Mouse (Mus musculus): ENCODE data around the gene Cyp2s1.

The Cyp2s1 gene

DNA sequence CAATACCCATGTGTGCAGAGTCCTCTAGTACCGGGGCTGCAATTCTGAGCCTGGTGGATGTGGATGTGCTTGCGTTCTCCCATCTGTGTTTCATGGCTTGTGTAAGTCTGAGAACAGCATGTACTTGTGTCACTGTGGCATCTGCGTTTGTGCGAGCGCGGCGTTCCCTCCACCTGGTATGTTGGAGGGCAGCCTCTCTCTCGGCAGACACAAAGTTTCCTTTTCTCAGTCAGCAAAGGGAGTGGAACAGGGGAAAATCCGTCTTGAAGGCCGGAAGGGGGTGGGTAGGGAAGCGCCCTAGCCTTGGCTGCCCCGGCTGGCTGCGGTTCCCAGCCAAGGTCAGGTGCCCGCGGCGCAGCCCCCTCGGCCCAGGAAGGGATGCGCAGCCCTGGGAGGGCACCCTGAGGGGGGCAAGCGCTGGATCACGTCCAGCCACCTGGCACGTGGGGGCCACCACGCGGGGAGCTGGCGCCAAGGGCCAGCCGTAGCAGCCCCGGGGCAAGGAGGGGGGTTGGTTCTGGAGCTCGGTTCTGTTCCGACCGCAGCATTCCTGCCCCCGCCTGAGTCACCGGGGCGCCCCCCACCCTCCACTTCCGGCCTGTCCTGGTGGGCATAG, 35.3 kb downstream of the Cyp2s1 start:
- DNase-seq: no peak

DNA sequence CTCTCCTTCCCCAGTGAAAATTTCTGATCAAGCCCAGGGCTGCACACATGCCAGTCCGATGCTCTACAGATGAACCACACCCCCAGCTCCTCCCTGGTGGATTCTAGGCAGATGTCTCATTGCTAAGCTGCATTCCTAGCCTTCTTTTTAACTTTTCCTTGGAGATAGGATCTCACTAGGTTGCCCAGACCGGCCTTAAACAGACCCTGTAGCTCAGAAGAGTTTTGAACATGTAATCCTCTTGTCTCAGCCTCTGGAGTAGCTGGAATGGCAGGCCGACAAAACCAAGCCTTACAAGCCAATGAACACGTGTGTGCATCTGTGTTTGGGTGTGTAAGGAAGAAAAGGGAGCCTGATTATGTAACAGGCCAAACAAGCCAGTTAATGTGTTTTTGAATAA, 36.0 kb downstream of the Cyp2s1 start:
- no peak for DNase-seq

DNA sequence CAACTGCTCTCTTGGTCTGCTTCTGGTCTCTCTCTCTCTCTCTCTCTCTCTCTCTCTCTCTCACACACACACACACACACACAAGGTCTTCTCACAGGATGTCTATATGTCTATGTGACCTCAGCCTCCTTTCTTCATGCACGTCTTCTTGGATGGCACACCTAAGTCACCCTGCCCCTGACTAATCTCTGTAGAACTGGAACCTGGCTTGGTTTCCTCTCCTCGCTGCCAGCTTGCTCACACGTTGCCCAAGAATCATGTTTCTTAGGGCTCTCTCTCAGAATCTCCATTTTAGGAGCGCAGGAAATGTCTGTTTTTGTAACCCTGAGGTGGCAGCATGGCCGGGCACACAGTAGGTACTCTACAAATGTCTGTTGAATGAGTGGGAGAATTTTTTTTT, 36.7 kb downstream of the Cyp2s1 start:
- DNase-seq: no peak

DNA sequence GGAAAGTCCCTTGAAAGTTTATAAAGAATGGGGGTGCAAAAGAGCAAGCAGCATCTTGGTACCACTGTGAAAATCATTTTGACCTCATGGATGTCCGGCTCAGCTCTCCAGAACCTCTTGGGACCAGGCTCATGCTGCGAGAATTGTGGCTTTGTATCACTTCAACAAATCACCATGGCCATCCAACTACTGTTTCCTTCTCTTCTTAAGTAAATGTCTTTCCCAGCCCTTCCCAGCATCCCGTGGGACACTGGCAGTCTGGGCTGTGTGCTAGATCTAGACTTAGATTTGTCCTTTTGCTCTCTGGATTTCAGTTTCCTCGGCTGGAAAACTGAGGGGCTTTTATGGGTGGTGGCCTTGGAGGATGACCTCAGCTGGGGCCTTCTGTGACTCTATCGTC, 48.5 kb downstream of the Cyp2s1 start:
- DNase-seq: no peak

DNA sequence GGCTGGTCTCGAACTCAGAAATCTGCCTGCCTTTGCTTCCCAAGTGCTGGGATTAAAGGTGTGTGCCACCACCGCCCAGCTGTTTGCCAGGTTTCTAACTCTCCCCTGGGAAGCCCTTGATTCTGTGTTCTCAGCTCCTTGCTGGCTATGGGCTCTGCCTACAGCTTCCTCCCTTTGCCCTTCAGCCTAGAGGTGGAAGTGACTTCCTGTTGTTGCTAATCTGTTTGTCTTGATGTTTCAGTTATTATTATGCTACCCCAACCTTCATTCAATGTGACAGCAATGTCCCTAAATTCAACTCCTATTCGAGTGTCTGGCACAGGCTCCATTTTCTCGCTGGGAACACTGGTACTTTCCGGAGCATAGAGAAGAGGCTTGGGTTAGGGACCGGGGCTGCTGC, 50.6 kb downstream of the Cyp2s1 start:
- DNase-seq: no peak

DNA sequence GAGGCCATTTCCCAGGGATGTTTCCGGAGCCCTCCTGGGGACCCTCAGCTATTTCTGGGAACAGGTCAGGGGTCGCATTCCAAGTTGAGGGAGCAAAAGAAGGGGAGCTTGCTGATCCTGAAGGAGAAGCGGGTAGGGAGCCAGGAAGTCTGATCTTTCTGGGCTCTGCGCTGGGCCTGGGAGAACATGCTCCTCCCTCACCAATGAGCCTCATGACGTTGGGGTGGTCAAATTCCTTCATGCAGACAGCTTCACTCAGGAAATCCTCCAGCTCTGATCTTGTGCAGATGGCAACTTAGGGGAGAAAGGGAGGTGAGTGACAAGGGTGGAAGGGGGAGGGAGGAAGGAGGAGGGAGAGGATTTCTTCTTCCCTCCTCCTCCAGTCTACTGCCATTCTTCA, 52.5 kb downstream of the Cyp2s1 start:
- DNase-seq: peak in 1 of 2 experiments; percentile 26

DNA sequence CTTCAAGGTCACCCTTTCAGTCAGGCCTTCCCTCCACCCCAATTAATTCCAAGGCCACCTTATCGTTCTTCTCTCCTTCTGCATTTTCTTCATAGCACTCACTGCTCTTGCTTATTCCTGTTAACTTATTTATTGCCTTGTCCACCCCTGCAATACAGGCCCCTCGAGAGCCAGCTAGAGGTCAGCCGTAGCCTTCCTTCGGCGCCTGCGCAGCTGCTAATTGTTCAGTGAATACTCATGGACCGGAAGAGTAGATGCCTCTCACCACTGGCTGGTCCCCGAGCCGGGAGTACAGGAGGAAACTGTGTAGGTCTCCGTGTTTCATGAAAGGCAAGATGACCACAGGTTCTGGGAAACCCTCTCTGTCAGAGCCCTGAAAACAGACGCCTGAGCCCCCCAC, 53.0 kb downstream of the Cyp2s1 start:
- DNase-seq: no peak

DNA sequence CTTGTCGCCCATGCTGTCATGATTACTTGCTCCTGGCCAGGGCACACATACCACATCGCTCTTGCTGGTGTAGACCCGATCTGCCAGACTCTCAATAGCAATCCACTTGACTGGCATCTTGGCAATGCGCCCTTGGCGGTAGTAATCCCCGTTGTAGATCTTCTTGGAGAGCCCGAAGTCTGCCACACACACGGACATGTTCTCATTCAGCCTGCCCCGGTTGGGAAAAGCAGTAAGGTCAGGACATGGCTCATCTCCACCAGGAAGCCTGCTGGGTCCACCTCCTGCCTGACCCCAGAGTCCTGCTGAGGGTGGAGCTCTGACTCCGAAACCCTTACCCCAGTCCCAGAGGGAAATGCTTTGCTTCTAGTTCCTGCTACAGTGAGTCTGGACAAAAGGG, 55.4 kb downstream of the Cyp2s1 start:
- no peak for DNase-seq

DNA sequence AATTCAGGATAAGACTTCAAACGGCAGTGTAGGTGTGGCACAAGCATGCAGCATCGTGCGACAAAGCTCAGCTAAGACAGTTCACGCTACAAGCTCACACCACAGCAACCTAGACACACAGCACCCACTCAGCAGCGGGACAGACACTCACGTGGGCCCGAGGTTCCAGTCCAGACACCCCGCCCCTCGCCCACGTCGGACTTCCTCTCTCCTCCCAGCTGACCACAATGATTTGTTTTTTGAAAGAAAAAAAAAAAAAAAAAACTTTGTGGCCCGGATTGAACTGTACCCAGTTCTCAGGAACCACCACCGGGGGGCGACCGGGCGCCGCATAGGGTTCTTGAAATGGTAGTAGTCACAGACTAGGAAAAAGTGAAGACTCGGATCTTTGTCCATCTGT, 60.7 kb downstream of the Cyp2s1 start:
- DNase-seq: peak; percentile 92 to 93

DNA sequence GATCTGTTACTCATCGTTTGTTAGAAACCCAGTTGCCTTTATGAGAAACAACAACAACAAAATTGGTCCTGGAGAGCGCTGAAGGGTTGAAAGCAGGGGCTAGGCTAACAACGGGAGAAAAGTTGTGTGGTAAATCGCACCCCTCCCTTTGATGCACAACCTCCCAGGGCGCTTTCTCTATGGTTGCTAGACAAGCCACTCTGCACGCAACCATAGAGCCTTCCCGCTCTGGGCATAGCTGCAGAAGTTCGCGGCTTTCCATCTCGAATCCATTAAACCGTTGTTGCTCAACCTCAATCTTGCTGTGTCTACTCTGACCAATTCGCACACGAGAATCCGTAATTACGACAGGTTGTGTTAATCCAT, 61.3 kb downstream of the Cyp2s1 start:
- no peak for DNase-seq

DNA sequence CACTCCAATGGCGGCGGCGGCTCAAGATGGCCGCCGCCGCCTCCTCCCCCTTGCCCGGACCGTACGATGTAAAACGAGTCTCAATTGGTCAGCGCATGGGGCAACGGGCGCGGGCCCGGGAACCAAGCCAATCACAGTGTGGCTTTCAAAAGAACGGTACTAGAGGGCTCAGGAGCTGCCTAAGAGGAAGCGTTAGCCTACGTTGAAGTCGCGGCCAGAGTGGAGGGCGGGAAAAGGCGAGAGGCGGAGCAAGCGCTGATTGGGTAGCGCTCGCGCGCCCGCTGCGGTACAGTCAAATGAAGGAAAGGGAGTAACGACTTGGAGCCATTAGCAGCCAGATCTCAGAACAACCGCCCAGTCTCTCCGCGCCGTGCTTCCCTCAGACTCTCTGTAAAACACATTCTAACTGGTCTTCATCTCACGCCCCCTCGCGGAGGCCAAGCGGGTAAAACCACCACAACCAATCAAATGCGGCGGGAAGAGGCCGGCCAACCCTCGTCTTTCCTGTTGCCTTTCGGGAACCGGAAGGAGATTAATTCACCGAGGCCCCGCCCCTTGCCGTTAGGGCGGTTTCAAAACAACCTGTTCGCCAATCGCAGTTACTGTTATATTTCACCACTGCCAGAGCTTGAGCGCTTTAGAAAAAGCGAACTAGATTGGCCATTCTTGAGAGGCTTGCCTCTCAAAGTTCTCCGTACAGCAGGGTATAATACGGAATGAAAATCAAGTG, 61.8 kb downstream of the Cyp2s1 start, which contains the start of gene Hnrnpul1:
Gene Hnrnpul1 (minus strand): TSS at position 20 of the 730 bp plus-strand sequence.
- DNase-seq: peak; percentile 99

DNA sequence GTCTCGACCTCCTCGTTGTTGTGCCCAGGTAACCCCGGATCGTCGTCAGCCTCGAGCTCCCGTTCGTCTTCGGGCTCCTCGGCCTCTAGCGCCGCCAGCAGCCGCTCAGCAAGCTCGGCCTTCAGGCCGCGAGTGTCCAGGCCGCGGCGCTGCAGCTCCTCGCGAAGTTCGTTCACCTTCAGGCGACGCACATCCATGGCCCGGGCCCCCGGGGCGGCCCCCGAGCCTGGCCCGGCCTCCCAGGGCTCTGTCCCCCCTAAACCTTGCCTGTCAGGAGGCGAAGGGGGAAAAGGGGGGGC, 62.3 kb downstream of the Cyp2s1 start:
- DNase-seq: no peak

DNA sequence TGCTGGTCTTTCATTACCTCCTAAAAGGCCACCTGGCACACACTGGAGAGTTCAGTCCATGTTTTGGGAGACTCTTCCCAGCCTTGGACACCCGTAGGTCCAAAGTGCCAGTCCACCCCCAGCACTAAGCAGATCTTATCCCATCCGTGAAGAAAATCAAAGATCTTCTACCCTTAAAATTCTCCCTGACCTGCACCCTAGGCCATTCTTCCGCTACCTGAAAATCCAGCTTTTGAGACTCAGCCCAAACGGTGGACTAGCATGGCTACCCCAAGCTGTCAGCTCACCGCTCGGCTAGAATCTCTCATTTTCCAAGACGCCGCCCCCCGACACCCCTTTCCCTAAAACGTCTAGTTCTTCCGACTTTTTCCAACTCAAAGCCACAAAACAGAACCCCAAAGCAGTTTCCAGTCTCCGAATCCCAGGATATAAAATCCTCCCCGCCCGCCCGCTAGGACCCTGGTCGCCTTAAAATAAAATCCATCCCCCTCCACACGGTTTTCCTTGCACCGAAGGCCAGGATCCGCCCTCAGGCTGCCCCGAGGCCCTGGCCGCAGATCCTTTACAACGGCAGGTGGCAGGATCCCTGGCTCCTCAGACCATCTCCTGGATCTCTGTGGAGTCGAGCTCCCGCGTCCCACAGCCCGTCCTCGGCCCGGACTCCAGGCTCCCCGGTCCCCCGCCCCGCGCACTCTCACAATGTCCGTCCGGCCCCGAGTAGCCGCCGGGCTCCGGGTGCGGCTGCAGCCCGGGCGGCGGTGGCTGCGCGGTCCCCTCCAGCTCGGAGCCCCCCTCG, 62.9 kb downstream of the Cyp2s1 start:
- DNase-seq: peak in 1 of 2 experiments; percentile 29

DNA sequence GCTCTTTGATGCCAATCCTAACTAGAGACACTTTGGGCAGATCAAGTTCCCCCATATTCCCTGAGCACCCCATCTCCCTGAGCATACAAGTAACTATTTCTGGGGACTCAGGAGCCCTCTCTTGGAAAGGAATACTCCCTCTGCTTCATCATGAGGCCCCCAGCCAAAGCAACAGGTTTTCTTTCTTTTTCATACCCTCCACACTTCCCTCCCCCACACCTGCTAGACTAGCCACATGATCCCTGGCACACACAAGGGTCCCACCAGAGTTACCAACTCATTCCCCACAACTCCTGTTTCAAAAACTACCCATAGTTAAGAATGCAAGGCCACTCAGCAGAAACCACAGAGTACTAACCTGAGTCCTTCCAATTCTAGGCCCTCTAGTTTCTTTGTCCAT, 63.6 kb downstream of the Cyp2s1 start:
- no peak for DNase-seq

All from kidney, adult 8-10 months (tissue).